Mouse (Mus musculus): Measurements from ENCODE around the gene Rnh1. TPM values are rescaled to one million over a fixed set of nuclear protein-coding genes. Genes with fewer than 3 reads are reported as not detected.

The Rnh1 gene
- total and polyA plus RNA-seq, 3 experiments = 71.4 to 94.5 TPM; not detected in 1

DNA sequence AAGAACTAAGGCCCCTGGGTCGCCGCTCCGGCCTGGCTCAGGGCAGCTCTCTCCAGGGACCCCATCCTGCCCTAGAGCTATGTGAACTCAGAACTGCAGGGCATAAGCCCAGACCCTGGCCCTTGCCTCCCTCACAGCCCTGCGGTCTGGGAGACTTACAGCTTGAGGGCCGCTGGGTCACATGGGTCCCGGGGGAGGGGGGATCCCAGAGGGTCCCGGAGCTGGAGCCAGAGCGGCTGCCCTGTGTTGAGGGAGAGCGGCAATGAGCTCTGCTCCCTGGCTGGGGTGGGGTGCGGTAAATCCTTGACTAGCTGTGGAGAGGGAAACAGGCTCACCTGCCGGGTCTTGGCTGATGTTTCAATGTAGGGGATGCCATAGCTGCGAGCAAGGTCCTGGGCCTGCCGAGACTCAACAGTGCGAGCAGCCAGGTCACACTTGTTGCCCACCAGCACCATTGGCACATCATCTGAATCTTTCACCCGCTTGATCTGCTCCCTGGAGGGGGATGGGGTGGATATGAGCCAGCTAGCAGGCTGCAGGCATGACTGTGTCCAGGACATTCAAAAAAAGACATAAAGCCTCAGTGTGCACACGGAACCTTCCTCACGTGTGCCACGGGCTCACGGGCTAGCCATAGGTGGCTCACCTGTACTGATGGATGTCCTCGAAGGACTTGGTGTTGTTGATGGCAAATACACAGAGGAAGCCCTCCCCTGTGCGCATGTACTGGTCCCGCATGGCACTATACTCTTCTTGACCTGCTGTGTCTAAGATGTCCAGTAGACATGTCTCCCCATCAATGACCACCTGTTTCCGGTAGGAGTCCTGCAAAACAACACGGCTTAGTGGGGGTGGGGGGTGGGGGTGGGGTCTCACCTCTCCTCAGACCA lies 19.4 kb upstream of the Rnh1 start (continued):
- TF ChIP-seq CHD1 (IDR thresholded peaks at IDR 0.05; ENCODE audit: low read depth, low read length) = no peak

- no peak overlapping the region for H3K4me3 ChIP-seq (ENCODE audit: control insufficient read depth in 1 of 2, insufficient read depth in 1 of 2, low read depth in 2 of 2, low read length in 2 of 2)
- no peak for TF ChIP-seq ETS1 (IDR thresholded peaks at IDR 0.05; ENCODE audit: low read depth, low read length)
- no peak for TF ChIP-seq RCOR1 (IDR thresholded peaks at IDR 0.05; ENCODE audit: low read depth, low read length)
- TF ChIP-seq MXI1 (IDR thresholded peaks at IDR 0.05; ENCODE audit: low read depth, low read length) = no peak
- no peak for TF ChIP-seq NELFE (IDR thresholded peaks at IDR 0.05; ENCODE audit: low read depth, low read length)
- TF ChIP-seq TAL1 (IDR thresholded peaks at IDR 0.05; ENCODE audit: low read length) = no peak
- TF ChIP-seq TCF12 (IDR thresholded peaks at IDR 0.05; ENCODE audit: low read depth, low read length) = no peak
- TF ChIP-seq POLR2A (IDR thresholded peaks at IDR 0.05; ENCODE audit: control insufficient read depth in 1 of 2, insufficient read depth in 1 of 2, low read depth in 1 of 2, low read length in 2 of 2, poor library complexity in 1 of 2) = no peak
- no peak for TF ChIP-seq ZNF384 (IDR thresholded peaks at IDR 0.05; ENCODE audit: low read depth, low read length)
- no peak for TF ChIP-seq MAX (IDR thresholded peaks at IDR 0.05; ENCODE audit: low read length)
- no peak overlapping the region for H3K27ac ChIP-seq (ENCODE audit: control insufficient read depth, low read depth, low read length)
Measured at GRCm38 (mm10) chr7:141191036-141191435, 18.4 kb upstream of the Rnh1 start.

DNA sequence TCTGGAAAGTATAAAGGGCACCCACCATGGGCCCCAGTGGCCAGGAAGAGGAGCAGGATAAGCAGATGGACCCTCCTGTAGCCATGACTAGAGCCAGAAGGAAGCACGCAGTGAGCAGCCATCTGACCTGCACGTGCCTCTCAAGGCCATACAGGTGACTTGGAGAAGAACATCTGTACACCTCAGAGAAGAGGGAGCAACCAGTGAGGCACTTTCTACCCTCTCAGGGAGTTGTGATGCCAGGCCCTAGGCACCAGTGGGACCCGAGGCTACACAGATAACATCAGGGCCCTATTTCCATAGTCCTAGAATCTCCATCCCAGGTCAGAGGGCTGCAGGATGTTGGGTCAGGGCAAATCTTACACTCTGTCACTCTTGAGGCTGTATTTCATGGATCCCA lies 17.6 kb upstream of the Rnh1 start:
- H3K9ac ChIP-seq (ENCODE audit: control insufficient read depth, low read depth, low read length, poor library complexity, severe bottlenecking) = no peak overlapping the region
- no peak overlapping the region for H3K4me3 ChIP-seq (ENCODE audit: control insufficient read depth in 1 of 2, insufficient read depth in 1 of 2, low read depth in 2 of 2, low read length in 2 of 2)
- no peak for TF ChIP-seq MEF2A (IDR thresholded peaks at IDR 0.05; ENCODE audit: extremely low read depth, insufficient replicate concordance, low read depth, low read length, poor library complexity, severe bottlenecking)
- TF ChIP-seq GABPA (IDR thresholded peaks at IDR 0.05; ENCODE audit: low read depth, low read length) = no peak
- TF ChIP-seq ELF1 (IDR thresholded peaks at IDR 0.05; ENCODE audit: low read depth, low read length) = no peak
- TF ChIP-seq CHD2 (IDR thresholded peaks at IDR 0.05; ENCODE audit: low read length) = no peak
- no peak for TF ChIP-seq POLR2AphosphoS2 (IDR thresholded peaks at IDR 0.05; ENCODE audit: low read length)
- TF ChIP-seq SIN3A (IDR thresholded peaks at IDR 0.05; ENCODE audit: low read length) = no peak
- TF ChIP-seq MYC (IDR thresholded peaks at IDR 0.05; ENCODE audit: low read depth, low read length) = no peak
- no peak for TF ChIP-seq POLR2A (IDR thresholded peaks at IDR 0.05; ENCODE audit: control insufficient read depth in 1 of 2, insufficient read depth in 1 of 2, low read depth in 1 of 2, low read length in 2 of 2, poor library complexity in 1 of 2)
- TF ChIP-seq NRF1 (IDR thresholded peaks at IDR 0.05; ENCODE audit: insufficient read depth, low read depth, low read length, poor library complexity, severe bottlenecking) = no peak
- no peak for TF ChIP-seq MAX (IDR thresholded peaks at IDR 0.05; ENCODE audit: low read length)
- no peak for TF ChIP-seq ZMIZ1 (IDR thresholded peaks at IDR 0.05; ENCODE audit: low read depth, low read length)
- no peak for TF ChIP-seq MAZ (IDR thresholded peaks at IDR 0.05; ENCODE audit: low read depth, low read length)
- TF ChIP-seq RCOR1 (IDR thresholded peaks at IDR 0.05; ENCODE audit: low read depth, low read length) = no peak
- no peak for TF ChIP-seq HCFC1 (IDR thresholded peaks at IDR 0.05; ENCODE audit: low read depth, low read length)
- no peak for TF ChIP-seq E2F4 (IDR thresholded peaks at IDR 0.05; ENCODE audit: borderline replicate concordance, low read depth, low read length)
- no peak for TF ChIP-seq CHD1 (IDR thresholded peaks at IDR 0.05; ENCODE audit: low read depth, low read length)
- TF ChIP-seq NELFE (IDR thresholded peaks at IDR 0.05; ENCODE audit: low read depth, low read length) = no peak
- TF ChIP-seq EP300 (IDR thresholded peaks at IDR 0.05; ENCODE audit: low read depth in 1 of 2, low read length in 2 of 2) = no peak
- H3K79me2 ChIP-seq (ENCODE audit: control insufficient read depth, insufficient read depth, low read length, poor library complexity) = peaks cover 12% of the 10 kb centered on the region
- H3K9me3 ChIP-seq (replicated peaks; ENCODE audit: insufficient read depth, low read length) = no peaks in the 10 kb centered on the region
- no peak for DNase-seq (ENCODE audit: low read depth, low spot score)
- no peaks in the 10 kb centered on the region for H3K27me3 ChIP-seq (ENCODE audit: control insufficient read depth in 1 of 2, insufficient read depth in 2 of 2, low read length in 2 of 2)
- H3K4me1 ChIP-seq (ENCODE audit: control insufficient read depth in 1 of 2, insufficient read depth in 2 of 2, low read length in 2 of 2) = peaks cover 0 to 7% of the 10 kb centered on the region in 2 experiments; a peak in 2 of 4 replicates
- H3K27ac ChIP-seq (ENCODE audit: control insufficient read depth, low read depth, low read length) = no peak overlapping the region
- peaks cover 2 to 4% of the 10 kb centered on the region in 2 experiments; a peak in 3 of 4 replicates for H3K36me3 ChIP-seq (ENCODE audit: control insufficient read depth in 1 of 2, insufficient read depth in 2 of 2, low read length in 2 of 2)

More at GRCm38 (mm10) chr7:141191036-141191435, 18.4 kb upstream of the Rnh1 start:
- Histone ChIP-seq H3K9me3 (replicated peaks; ENCODE audit: insufficient read depth, low read length) (no peaks in the 10 kb centered on the region), H3K4me1 (ENCODE audit: control insufficient read depth in 1 of 2, insufficient read depth in 2 of 2, low read length in 2 of 2) (peaks cover under 1 to 15% of the 10 kb centered on the region in 2 experiments; a peak in 3 of 4 replicates), H3K9ac (ENCODE audit: control insufficient read depth, low read depth, low read length, poor library complexity, severe bottlenecking) (no peak overlapping the region), H3K36me3 (ENCODE audit: control insufficient read depth in 1 of 2, insufficient read depth in 2 of 2, low read length in 2 of 2) (peaks cover 2 to 8% of the 10 kb centered on the region in 2 experiments; a peak in 3 of 4 replicates), H3K79me2 (ENCODE audit: control insufficient read depth, insufficient read depth, low read length, poor library complexity) (peaks cover 12% of the 10 kb centered on the region), H3K27me3 (ENCODE audit: control insufficient read depth in 1 of 2, insufficient read depth in 2 of 2, low read length in 2 of 2) (no peaks in the 10 kb centered on the region)
- no peak for DNase-seq (ENCODE audit: low read depth, low spot score)

Data from MEL (cell line).